Mouse (Mus musculus) brain, embryonic 14.5 days (tissue): ENCODE data around the gene Prim2. TPM values are rescaled to one million over a fixed set of nuclear protein-coding genes. Genes with fewer than 3 reads are reported as not detected.
"Not testable (repeated sequence)": the region's sequence is repeated elsewhere in the genome, so short reads cannot be mapped to it uniquely, and the experiment has no call there.

Experiments used
- DNase-seq: peaks from one replicate; pipeline ENCODE4 v3.0.0-alpha.2; 2011; ENCODE audit warnings: low read depth
- CTCF ChIP-seq: fragments of 200-500 bp; IDR thresholded peaks from 2 replicates; pipeline ENCODE4 v1.5.1; 2012; ENCODE audit warnings: inconsistent platforms, mild to moderate bottlenecking, moderate library complexity, borderline replicate concordance; ENCODE audit not compliant: insufficient read depth, insufficient read length; ENCODE audit errors: extremely low read depth
- POLR2A ChIP-seq: fragments of 200-500 bp; IDR thresholded peaks from 2 replicates; pipeline ENCODE4 v1.6.1; 2012; ENCODE audit warnings: mild to moderate bottlenecking, inconsistent platforms, borderline replicate concordance; ENCODE audit not compliant: poor library complexity, insufficient read depth, insufficient read length, severe bottlenecking; ENCODE audit errors: extremely low read depth
- polyA plus RNA-seq: library from polyadenylated mRNA; depleted of rRNA; stranded (reverse); fragments of >200 nt; gene quantifications from 2 replicates; pipeline ENCODE4 v1.2.3, GENCODE M21; 2012

The Prim2 gene
- polyA plus RNA-seq, 1 experiment = 22.4 TPM

DNA sequence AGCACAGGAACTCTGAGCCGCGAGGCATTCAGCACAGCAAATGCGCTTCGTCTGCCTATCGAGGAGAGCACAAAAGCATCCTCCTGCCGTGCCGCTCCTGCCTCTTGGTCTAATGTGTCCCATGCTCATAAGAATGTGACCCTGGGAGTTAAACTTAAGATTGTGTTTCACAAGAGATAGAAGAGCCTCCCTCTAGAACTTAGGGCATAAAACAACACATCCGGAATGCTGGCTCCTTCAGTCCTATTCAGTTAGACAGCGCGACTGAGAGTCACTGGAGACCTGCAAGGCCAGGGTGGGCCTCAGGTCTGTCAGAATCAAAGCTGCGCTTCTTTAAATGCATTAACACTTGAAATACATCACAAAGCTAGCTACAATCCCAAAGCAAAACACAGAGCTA, 18.7 kb downstream of the Prim2 start:
- DNase-seq = no peak
- TF ChIP-seq POLR2A (no peak), CTCF (no peak)

DNA sequence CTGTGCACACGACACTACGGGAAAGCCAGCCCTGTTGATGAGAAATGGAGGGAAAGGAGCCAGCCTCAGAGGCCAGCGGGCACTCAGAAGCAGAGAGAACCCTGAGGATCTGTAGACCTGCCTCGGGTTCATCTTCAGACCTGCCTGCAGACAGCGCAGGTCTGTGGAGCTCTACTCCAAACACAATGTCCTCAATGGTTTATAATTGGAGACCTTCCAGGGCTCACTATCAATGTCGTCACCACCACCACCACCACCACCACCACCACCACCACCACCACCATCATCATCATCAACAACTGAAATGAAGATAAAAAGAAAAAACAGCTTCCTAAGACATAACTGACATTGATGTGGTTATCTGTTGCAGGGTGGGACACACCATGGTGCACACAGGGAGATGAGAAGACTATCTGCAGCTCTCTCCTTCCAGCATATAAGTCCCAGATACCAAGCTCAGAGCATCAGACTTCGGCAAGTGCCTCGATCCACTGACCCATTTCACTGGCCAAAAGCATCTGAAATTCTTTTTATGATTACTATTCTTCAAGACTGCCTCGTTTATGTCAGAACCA, 20.0 kb downstream of the Prim2 start:
- no peak for DNase-seq
- TF ChIP-seq CTCF (no peak), POLR2A (no peak)

- DNase-seq = no peak
- no peak for TF ChIP-seq CTCF
- no peak for TF ChIP-seq POLR2A
Measured at GRCm38 (mm10) chr1:33649021-33649420, 20.6 kb downstream of the Prim2 start.

GRCm38 (mm10) chr1:33647661-33648060, 21.9 kb downstream of the Prim2 start:
- TF ChIP-seq CTCF (no peak), POLR2A (no peak)
- DNase-seq = no peak

- peak; percentile 55; the same call in 1 of the 2 replicates for TF ChIP-seq CTCF
- TF ChIP-seq POLR2A = no peak
- peak; percentile 83 for DNase-seq
Measured at GRCm38 (mm10) chr1:33647173-33647572, 22.4 kb downstream of the Prim2 start.

DNA sequence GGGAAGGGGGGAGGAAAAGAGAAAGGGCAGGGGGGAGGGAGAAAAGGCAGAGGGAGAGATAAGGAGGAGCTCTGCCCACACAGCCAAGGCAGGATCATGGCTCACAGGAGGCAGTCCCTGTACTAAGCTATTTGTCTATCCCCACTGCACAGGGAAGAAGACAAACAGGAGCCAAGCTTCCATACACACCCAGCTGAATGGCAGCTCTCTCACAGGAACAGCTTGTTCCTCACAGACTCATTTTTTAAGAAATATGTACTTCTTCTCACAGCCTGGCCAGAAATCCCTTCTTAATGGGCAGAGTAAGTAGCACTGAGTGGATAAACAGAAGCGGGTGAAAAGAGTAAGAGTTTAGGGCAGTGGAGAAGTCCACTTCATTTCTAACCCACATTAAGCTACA, 23.9 kb downstream of the Prim2 start:
- DNase-seq = peak; percentile 47
- TF ChIP-seq POLR2A (no peak), CTCF (no peak)

- TF ChIP-seq CTCF = no peak
- TF ChIP-seq POLR2A = no peak
Measured at GRCm38 (mm10) chr1:33641139-33641538, 28.5 kb downstream of the Prim2 start.

GRCm38 (mm10) chr1:33640089-33640488, 29.5 kb downstream of the Prim2 start:
- no peak for DNase-seq
- TF ChIP-seq CTCF (no peak), POLR2A (no peak)

More at GRCm38 (mm10) chr1:33641139-33641538, 28.5 kb downstream of the Prim2 start:
- peak; percentile 29 for DNase-seq

DNA sequence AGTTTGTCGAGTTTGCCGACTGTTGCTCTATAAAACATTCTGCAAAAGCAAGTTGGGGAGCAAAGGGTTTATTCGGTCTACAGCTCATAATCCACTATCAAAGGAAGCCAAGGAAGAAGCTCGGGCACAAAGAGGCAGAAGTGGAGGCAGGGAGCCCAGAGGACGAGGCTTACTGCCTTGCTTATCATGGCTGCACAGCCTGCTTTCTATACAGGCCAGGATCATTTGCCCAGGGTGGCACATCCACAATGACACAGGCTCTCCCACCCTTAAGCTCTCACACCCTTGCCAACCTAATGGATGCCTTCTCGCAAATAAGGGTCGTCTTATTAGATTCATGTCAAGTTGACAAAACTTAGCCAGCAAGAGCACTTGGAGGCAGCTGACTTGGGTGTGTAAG, 30.4 kb downstream of the Prim2 start:
- TF ChIP-seq CTCF (no peak), POLR2A (no peak)
- no peak for DNase-seq

DNA sequence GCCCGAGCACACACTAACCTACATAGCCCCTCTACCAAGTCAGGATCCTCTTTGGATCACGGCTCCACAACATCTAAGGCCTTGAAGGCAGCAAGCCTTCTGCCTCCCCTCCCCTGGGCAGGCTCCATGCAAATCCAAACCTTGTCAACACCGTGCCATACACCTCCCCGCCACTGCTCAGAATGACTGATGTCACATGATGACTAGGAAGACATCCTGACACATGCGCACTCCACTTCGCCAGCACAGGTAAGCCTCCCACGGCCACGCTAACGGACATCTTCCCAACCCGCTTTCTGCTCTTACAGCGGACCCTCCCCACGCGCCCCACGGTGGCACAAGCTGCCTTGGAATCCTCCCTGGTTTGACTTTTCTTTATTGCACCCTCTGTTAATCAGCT, 31.8 kb downstream of the Prim2 start:
- DNase-seq = no peak
- no peak for TF ChIP-seq CTCF
- no peak for TF ChIP-seq POLR2A

DNA sequence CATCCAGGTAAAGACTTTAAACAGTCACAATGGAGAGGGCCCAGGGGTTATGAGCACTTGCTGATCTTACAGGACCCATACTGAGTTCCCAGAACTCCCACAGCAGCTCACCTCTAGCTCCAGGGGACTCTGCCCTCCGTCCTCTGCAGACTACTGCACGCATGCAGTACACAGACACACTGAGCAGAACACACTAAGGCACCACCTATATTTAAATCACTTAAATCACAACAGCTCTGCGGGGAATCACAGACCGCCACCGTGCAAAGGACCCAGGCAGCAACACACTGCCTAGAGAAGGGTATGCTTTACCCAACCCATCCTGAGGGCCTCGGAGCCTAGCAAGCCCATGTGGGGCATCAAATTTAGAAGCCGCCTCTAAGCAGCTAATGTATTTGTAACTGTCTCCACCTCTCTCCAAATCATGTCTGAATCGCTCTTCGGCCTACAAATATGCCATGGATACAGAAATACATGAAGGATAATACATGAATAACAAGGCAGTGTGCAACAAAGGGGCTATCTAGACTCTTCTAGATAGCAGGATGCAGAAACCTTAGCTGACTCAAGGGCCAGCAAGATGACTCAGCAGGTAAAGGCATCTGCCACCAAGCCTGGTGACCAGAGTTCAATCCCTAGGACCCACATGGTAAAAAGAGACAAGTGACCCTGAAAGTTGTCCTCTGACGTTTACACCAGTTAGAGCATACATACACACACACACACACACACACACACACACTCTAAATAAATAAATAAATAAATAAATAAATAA, 33.0 kb downstream of the Prim2 start:
- DNase-seq = no peak
- no peak for TF ChIP-seq POLR2A
- TF ChIP-seq CTCF = no peak

GRCm38 (mm10) chr1:33631002-33631618, 38.5 kb downstream of the Prim2 start:
- DNase-seq = not testable (repeated sequence)
